Mouse (Mus musculus) midbrain, embryonic 14.5 days (tissue): ENCODE results near the gene Pfkm. TPM values are rescaled to one million over a fixed set of nuclear protein-coding genes. Genes with fewer than 3 reads are reported as not detected.
A peak's percentile ranks its signal among the peaks of the same experiment; 100 is the strongest.

Experiments used
- ATAC-seq: fragments of 200-750 bp; cut with Nextera tagmentation; 2 replicates; pipeline ENCODE4 v1.8.0; 2017; ENCODE audit warnings: moderate number of reproducible peaks, moderate library complexity; ENCODE audit not compliant: low FRiP score, low TSS enrichment
- DNase-seq: peaks from one replicate; pipeline ENCODE4 v3.0.0-alpha.2; 2015
- H3K27ac ChIP-seq: fragments of 300-500 bp; sonication (generic); replicated peaks from 2 replicates; pipeline ENCODE4 v1.5.1; 2014; ENCODE audit warnings: mild to moderate bottlenecking, low read depth, low read length, moderate library complexity
- H3K27me3 ChIP-seq: fragments of 300-500 bp; sonication (generic); 2 replicates; pipeline ENCODE4 v1.6.1; 2014; ENCODE audit warnings: low read length, control low read depth, mixed read lengths; ENCODE audit not compliant: control insufficient read depth, insufficient read depth
- H3K36me3 ChIP-seq: fragments of 300-500 bp; sonication (generic); 2 replicates; pipeline ENCODE4 v1.6.1; 2014; ENCODE audit warnings: low read length, control low read depth; ENCODE audit not compliant: control insufficient read depth, insufficient read depth
- H3K4me1 ChIP-seq: fragments of 300-500 bp; sonication (generic); 2 replicates; pipeline ENCODE4 v1.6.1; 2014; ENCODE audit warnings: mild to moderate bottlenecking, antibody characterized with exemption, low read length, control low read depth; ENCODE audit not compliant: control insufficient read depth, insufficient read depth
- H3K4me2 ChIP-seq: fragments of 300-500 bp; sonication (generic); 2 replicates; pipeline ENCODE4 v1.6.1; 2014; ENCODE audit warnings: mild to moderate bottlenecking, low read length, moderate library complexity
- H3K4me3 ChIP-seq: fragments of 300-500 bp; sonication (generic); replicated peaks from 2 replicates; pipeline ENCODE4 v1.5.1; 2014; ENCODE audit warnings: low read depth, low read length
- H3K9ac ChIP-seq: fragments of 300-500 bp; sonication (generic); replicated peaks from 2 replicates; pipeline ENCODE4 v1.6.1; 2014; ENCODE audit warnings: mild to moderate bottlenecking, low read length, moderate library complexity
- H3K9me3 ChIP-seq: fragments of 300-500 bp; sonication (generic); 2 replicates; pipeline ENCODE4 v1.6.1; 2016; ENCODE audit warnings: low read length, control low read depth, mixed read lengths; ENCODE audit not compliant: control insufficient read depth
- WGBS: fragments of 180-500 bp; shearing (Covaris S2); extraction: QIAGEN DNeasy Blood & Tissue Kit; methylation state at CpG from one replicate; pipeline ENCODE4 v1.1.7; 2014; 5-methylcytosine and 5-hydroxymethylcytosine counted together
- polyA plus RNA-seq: library from polyadenylated mRNA; unstranded; fragments of >200 nt; fragmentation: Nextera tagmentation; extraction: Ambion mirVana; gene quantifications from 2 replicates; pipeline ENCODE4 v1.2.1, GENCODE M21; 2014

Gene Pfkm
- polyA plus RNA-seq, 1 experiment from 2014 or later = 72.4 TPM

DNA sequence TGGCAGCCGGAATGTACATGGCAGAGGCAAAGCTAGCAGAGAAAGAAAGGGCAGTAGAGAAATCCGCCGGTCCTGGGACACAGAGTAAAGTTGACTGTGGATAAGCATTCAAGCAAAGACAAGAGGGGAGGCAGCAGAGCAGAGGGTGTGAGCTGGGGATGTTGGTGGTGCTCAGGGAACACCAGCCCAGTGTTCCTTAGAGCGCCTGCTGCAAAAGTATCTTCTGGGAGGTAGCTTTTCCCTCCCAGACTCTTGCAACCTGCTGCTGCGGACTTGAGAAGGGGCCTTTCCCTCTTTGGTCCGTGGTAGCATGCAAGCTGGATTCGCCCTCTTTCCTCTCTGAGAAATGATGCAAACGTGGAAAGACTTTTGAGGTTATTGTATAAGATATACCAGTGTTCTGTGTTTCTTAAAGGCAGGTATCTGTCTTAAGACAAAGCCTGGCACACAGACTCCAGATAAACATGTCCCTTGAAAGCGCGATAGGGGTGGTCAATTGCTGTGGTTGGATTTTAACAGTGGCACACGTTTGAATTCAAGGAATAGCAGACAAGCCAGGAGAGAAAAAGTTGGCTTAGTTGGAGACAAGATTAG, 15.4 kb downstream of the Pfkm start:
- peak overlapping the region; percentile 84 for H3K27ac ChIP-seq
- H3K27me3 ChIP-seq = no peaks in the 10 kb centered on the region
- no peaks in the 10 kb centered on the region for H3K9me3 ChIP-seq
- H3K4me2 ChIP-seq = peak overlapping the region; percentile 66
- DNase-seq = no peak
- peaks cover 17% of the 10 kb centered on the region for H3K4me1 ChIP-seq
- ATAC-seq = no peak
- WGBS = 30% methylated on average over 11 of the region's 11 CpGs
- peak overlapping the region; percentile 53 for H3K4me3 ChIP-seq
- peak overlapping the region; percentile 68; the same call in 1 of the 2 replicates for H3K9ac ChIP-seq
- peaks cover 8% of the 10 kb centered on the region for H3K36me3 ChIP-seq

DNA sequence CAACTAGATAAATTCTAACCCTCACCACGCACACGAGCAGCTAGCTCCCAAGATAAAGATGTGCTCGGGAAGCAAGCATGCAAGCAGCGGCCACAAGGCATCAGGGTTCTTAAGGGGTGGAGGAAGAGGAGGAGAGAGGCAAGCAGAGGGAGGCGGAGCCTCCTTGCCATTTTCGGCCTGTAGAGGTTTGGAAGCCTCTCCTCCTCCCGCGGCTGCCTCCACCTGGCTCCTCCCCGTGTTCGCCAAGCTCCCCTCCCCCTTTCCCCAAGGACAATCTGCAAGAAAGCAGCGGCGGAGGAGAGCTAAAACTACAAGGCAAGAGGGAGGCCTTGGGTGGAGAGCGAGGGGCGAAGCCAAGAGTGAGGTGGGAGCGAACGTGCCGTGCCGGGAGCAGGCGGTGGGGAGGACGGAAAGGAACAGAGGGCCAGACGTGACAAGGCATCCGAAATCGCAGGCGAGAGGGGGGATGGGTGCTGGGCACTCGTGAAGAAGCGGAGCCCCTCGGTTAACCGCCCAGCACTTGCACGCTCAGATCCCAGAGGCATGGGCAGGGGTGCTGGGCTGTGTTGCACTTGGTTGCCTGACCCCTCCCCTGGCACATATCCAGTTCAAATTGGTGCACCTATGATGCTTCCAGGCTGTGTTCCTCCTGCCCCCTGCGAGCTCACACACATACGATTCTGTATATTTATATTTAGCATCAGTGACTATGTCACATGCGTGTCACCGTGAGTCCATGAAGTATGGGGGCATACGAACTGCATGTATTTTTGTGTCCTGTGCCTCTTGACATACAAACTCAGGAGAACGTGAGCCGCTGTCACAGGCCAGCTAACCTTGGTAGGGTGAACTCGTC, 16.1 kb downstream of the Pfkm start:
- Histone ChIP-seq H3K4me3 (peak overlapping the region; percentile 53), H3K27ac (peak overlapping the region; percentile 84), H3K4me1 (peaks cover 17% of the 10 kb centered on the region), H3K27me3 (no peaks in the 10 kb centered on the region), H3K9ac (peak overlapping the region; percentile 68), H3K4me2 (peak overlapping the region; percentile 66), H3K9me3 (no peaks in the 10 kb centered on the region), H3K36me3 (peaks cover 8% of the 10 kb centered on the region)
- WGBS = 4% methylated on average over 37 of the region's 37 CpGs
- DNase-seq (peak; percentile 92), ATAC-seq (peak; percentile 91)

DNA sequence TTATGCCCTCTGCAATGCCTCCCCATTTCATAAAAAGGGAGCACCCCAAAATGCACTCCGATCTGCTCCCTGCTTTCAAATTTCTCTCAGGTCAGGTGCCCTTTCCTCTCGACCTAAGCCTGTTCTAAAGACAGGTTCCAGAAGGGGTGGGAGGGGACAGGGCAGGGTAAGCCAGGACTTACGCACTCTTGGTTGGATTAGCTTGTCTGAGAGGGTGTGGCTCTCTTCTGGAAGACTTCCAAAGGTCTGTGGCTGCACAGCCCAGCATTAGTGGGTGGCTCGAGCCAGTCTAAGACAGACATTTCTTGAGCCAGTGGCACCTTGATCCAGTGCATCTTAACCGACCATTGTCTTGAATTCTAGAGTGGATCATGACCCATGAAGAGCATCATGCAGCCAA, 19.4 kb downstream of the Pfkm start:
- Histone ChIP-seq H3K9ac (no peak overlapping the region), H3K36me3 (peaks cover 24% of the 10 kb centered on the region), H3K4me2 (no peak overlapping the region), H3K27me3 (no peaks in the 10 kb centered on the region), H3K9me3 (no peaks in the 10 kb centered on the region), H3K4me3 (no peak overlapping the region), H3K4me1 (peaks cover 17% of the 10 kb centered on the region), H3K27ac (no peak overlapping the region)
- 82% methylated on average over 5 of the region's 5 CpGs for WGBS
- no peak for ATAC-seq
- no peak for DNase-seq

DNA sequence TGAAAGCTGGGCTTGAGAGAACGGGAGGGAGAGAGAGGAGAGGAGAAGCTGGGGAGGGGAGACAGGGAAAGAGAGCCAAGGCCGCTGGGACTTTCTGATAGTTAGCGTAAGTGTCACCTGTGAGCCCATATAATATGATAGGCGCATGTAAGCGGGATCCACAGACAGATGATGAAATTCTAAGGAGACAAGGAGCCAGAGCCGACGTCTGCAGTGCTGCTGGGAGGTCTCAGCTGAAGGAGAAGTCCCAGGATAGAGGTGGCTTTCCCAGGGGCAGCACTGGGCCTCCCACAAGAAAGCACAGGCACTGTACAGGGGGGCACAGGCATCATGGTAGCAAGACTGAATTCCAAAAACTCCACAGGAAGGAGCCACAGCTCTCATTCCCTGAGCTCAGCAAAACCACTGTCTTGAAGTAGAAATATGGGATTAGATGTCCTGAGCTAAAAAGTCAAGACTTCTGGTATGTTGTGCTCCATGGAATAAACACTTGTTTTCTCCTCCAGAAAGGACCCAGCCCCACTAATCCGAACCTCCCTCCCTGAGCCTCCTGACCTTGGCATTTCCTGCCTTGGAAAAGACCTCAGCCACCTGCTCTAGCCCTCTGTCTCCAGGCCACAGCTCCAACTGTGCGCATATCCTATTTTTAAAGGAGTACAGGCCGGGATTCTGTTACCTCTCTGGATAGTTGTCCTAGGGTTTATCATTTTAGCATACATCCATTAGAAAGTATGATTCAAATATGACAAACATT, 21.9 kb downstream of the Pfkm start:
- Histone ChIP-seq H3K36me3 (peaks cover 34% of the 10 kb centered on the region), H3K4me3 (no peak overlapping the region), H3K4me1 (peaks cover 7% of the 10 kb centered on the region), H3K9ac (no peak overlapping the region), H3K9me3 (no peaks in the 10 kb centered on the region), H3K27ac (no peak overlapping the region), H3K4me2 (no peak overlapping the region), H3K27me3 (no peaks in the 10 kb centered on the region)
- DNase-seq (no peak), ATAC-seq (no peak)
- WGBS = 79% methylated on average over 10 of the region's 10 CpGs

DNA sequence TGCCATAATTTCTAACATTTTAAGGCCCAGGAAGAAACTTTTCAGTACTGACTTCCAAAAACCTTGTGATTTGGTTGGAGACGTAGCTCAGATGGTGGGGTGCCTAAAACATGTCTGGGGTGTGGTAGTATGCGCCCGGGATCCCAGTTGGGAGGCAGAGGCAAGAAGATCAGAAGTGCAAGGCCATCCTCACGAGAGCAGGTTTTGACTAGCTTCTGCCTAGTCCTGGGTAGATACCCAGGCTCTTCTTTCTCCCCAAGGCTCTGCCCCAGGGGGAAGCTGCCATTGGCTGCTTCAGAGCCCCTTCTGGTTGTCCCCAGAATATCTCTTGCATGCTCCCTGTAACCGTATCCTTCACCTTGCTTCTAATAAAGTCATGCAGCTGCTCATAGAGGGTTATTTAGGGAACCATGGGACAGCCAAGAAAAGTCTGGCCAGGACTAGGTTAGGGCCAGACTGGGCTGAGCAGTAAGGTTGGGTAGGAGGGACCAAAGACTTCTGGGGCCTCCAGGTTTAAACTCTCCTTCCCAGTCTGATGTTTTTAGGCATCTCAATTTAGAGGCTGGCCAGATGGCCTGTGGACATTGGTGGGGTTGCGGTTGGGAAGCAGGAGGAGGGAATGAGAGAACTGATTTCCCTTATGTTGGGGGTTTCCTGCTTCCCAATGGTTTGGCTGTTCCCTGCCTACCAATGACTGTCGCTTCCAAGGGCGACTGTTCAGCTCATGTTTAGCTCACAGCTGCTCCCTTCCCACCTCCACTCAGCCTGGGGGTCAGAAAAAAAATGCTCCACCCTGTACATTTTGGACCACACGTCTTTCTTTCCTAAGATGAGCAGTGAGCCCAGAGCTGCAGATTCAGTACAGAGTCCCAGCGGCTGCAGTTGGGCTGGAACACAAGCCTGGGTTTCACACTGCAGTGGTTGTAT, 22.7 kb downstream of the Pfkm start:
- no peak overlapping the region for H3K9ac ChIP-seq
- ATAC-seq (no peak), DNase-seq (no peak)
- H3K4me2 ChIP-seq = no peak overlapping the region
- H3K36me3 ChIP-seq = peaks cover 41% of the 10 kb centered on the region
- H3K9me3 ChIP-seq = no peaks in the 10 kb centered on the region
- no peaks in the 10 kb centered on the region for H3K27me3 ChIP-seq
- no peak overlapping the region for H3K27ac ChIP-seq
- 89% methylated on average over 10 of the region's 10 CpGs for WGBS
- no peaks in the 10 kb centered on the region for H3K4me1 ChIP-seq
- H3K4me3 ChIP-seq = no peak overlapping the region

DNA sequence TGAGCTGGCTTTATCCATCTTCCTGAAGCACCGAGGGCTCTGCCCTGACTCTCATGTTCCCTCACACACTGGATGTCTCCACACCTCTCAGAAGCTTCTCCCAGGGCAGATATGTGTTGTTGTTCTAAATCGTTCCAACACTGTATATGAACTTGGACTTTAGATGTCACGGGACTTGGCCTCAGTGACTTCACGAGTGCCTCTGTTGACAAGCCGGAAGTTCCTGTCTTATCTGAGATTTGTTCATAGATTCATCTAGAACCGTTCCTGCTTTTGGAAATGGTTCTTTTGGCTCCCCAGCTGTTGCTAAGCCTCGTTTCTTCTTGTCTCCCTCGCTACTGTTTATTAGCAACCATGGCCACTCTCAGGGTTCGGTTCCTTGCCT, 23.4 kb downstream of the Pfkm start:
- Histone ChIP-seq H3K4me2 (no peak overlapping the region), H3K27me3 (no peaks in the 10 kb centered on the region), H3K4me1 (no peaks in the 10 kb centered on the region), H3K9me3 (no peaks in the 10 kb centered on the region), H3K36me3 (peaks cover 47% of the 10 kb centered on the region), H3K27ac (no peak overlapping the region), H3K9ac (no peak overlapping the region), H3K4me3 (no peak overlapping the region)
- DNase-seq = no peak
- no peak for ATAC-seq
- WGBS = 93% methylated on average over 9 of the region's 9 CpGs

DNA sequence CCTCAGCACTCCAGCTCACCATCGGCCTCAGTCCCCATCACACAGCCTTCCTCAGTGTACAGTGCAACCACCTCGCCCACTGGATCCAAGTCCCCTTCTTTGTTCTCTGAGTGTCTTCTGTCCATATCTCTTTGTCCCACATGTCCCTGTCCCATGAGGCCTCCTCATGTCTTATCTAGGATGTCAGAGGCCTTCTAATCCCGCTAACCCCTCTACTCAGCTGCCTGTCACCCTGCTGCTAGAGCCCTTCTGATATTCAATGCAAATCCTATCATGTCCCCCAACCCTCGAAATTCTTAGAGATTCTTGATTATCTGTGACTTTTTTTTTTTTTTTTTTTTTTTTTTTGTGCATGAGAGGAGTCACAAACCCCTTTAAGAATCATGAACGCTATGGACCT, 23.9 kb downstream of the Pfkm start:
- no peak overlapping the region for H3K27ac ChIP-seq
- DNase-seq = no peak
- peaks cover 52% of the 10 kb centered on the region for H3K36me3 ChIP-seq
- no peaks in the 10 kb centered on the region for H3K9me3 ChIP-seq
- H3K4me3 ChIP-seq = no peak overlapping the region
- ATAC-seq = no peak
- H3K9ac ChIP-seq = no peak overlapping the region
- H3K4me1 ChIP-seq = no peaks in the 10 kb centered on the region
- WGBS = 68% methylated on average over 5 of the region's 5 CpGs
- no peaks in the 10 kb centered on the region for H3K27me3 ChIP-seq
- no peak overlapping the region for H3K4me2 ChIP-seq

DNA sequence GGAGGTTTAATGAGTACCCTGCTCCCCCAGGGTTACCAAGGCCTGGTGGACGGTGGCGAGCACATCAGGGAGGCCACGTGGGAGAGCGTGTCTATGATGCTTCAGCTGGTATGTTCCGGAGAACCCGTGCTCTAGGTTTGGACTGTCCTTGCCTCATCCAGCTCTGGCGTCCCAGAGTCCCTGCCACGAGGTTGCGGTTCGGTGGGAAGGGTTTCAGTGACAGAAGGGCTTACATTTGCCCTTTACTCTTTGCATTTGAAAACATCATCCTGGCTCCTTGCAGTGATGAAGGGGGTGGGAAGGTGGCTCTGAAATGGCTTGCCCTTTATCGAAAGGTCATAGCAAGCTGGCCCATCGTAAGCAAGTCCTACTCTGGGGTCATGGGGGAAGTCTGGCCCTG, 27.0 kb downstream of the Pfkm start:
- peaks cover 68% of the 10 kb centered on the region for H3K36me3 ChIP-seq
- DNase-seq (no peak), ATAC-seq (no peak)
- 86% methylated on average over 12 of the region's 12 CpGs for WGBS
- H3K4me1 ChIP-seq = no peaks in the 10 kb centered on the region
- no peaks in the 10 kb centered on the region for H3K27me3 ChIP-seq
- H3K9me3 ChIP-seq = no peaks in the 10 kb centered on the region
- H3K4me2 ChIP-seq = no peak overlapping the region
- no peak overlapping the region for H3K9ac ChIP-seq
- H3K27ac ChIP-seq = no peak overlapping the region
- H3K4me3 ChIP-seq = no peak overlapping the region
